Mouse (Mus musculus) forebrain, embryonic 11.5 days (tissue): Measurements from ENCODE around the gene Setd1b. TPM values are rescaled to one million over a fixed set of nuclear protein-coding genes. Genes with fewer than 3 reads are reported as not detected.

Source experiments
- ATAC-seq: fragments of 200-750 bp; cut with Nextera tagmentation; replicated peaks from 2 replicates; pipeline ENCODE4 v1.8.0; 2017; ENCODE audit warnings: moderate TSS enrichment; ENCODE audit not compliant: low FRiP score
- DNase-seq: peaks from one replicate; pipeline ENCODE4 v3.0.0-alpha.2; 2017; ENCODE audit warnings: low spot score
- H3K27ac ChIP-seq: fragments of 300-500 bp; sonication (generic); 2 replicates; pipeline ENCODE4 v1.5.1; 2014; ENCODE audit warnings: low read depth, low read length
- H3K27me3 ChIP-seq: fragments of 300-500 bp; sonication (generic); 2 replicates; pipeline ENCODE4 v1.6.1; 2014; ENCODE audit warnings: mild to moderate bottlenecking, low read length, mixed read lengths; ENCODE audit not compliant: control insufficient read depth, insufficient read depth
- H3K36me3 ChIP-seq: fragments of 300-500 bp; sonication (generic); 2 replicates; pipeline ENCODE4 v1.6.1; 2014; ENCODE audit warnings: mild to moderate bottlenecking, low read length, moderate library complexity, mixed read lengths; ENCODE audit not compliant: control insufficient read depth, insufficient read depth
- H3K4me1 ChIP-seq: fragments of 300-500 bp; sonication (generic); replicated peaks from 2 replicates; pipeline ENCODE4 v1.6.1; 2014; ENCODE audit warnings: low read length, mixed read lengths; ENCODE audit not compliant: control insufficient read depth, insufficient read depth
- H3K4me2 ChIP-seq: fragments of 300-500 bp; sonication (generic); 2 replicates; pipeline ENCODE4 v1.6.1; 2014; ENCODE audit warnings: low read depth, mild to moderate bottlenecking, low read length, moderate library complexity, mixed read lengths; ENCODE audit not compliant: severe bottlenecking
- H3K4me3 ChIP-seq: fragments of 300-500 bp; sonication (generic); 2 replicates; pipeline ENCODE4 v1.5.1; 2014; ENCODE audit warnings: low read depth, low read length
- H3K9ac ChIP-seq: fragments of 300-500 bp; sonication (generic); 2 replicates; pipeline ENCODE4 v1.6.1; 2014; ENCODE audit warnings: low read length
- H3K9me3 ChIP-seq: fragments of 300-500 bp; sonication (generic); 2 replicates; pipeline ENCODE4 v1.6.1; 2016; ENCODE audit warnings: low read length, mixed read lengths; ENCODE audit not compliant: control insufficient read depth
- WGBS: fragments of 180-500 bp; shearing (Covaris S2); extraction: QIAGEN DNeasy Blood & Tissue Kit; methylation state at CpG from one replicate; pipeline ENCODE4 v1.1.7; 2014; 5-methylcytosine and 5-hydroxymethylcytosine counted together
- polyA plus RNA-seq: library from polyadenylated mRNA; unstranded; fragments of >200 nt; fragmentation: Nextera tagmentation; extraction: Ambion mirVana; gene quantifications from 2 replicates; pipeline ENCODE4 v1.2.1, GENCODE M21; 2014

Gene Setd1b
- polyA plus RNA-seq, 1 experiment from 2014 or later: 13.9 TPM

- DNase-seq: no peak
- Histone ChIP-seq H3K9ac (no peak overlapping the region), H3K27me3 (no peaks in the 10 kb centered on the region), H3K4me1 (no peaks in the 10 kb centered on the region), H3K9me3 (no peaks in the 10 kb centered on the region; the same call in 1 of the 2 replicates), H3K4me3 (no peak overlapping the region), H3K4me2 (no peak overlapping the region), H3K27ac (no peak overlapping the region), H3K36me3 (no peaks in the 10 kb centered on the region)
- 70% methylated on average over 7 of the region's 7 CpGs for WGBS
- ATAC-seq: no peak
Measured at GRCm38 (mm10) chr5:123120624-123121215, 21.3 kb upstream of the Setd1b start.

GRCm38 (mm10) chr5:123122181-123122580 lies 19.8 kb upstream of the Setd1b start:
- Histone ChIP-seq H3K9ac (no peak overlapping the region), H3K4me2 (no peak overlapping the region), H3K4me3 (no peak overlapping the region), H3K9me3 (no peaks in the 10 kb centered on the region; the same call in 1 of the 2 replicates), H3K4me1 (no peaks in the 10 kb centered on the region), H3K27me3 (no peaks in the 10 kb centered on the region), H3K36me3 (no peaks in the 10 kb centered on the region), H3K27ac (no peak overlapping the region)
- DNase-seq (no peak), ATAC-seq (no peak)
- WGBS: 84% methylated on average over 4 of the region's 4 CpGs

GRCm38 (mm10) chr5:123125105-123125504 lies 16.9 kb upstream of the Setd1b start:
- Histone ChIP-seq H3K4me3 (no peak overlapping the region), H3K9me3 (no peaks in the 10 kb centered on the region; the same call in 1 of the 2 replicates), H3K4me2 (no peak overlapping the region), H3K36me3 (no peaks in the 10 kb centered on the region), H3K9ac (no peak overlapping the region), H3K27ac (no peak overlapping the region), H3K4me1 (no peaks in the 10 kb centered on the region), H3K27me3 (no peaks in the 10 kb centered on the region)
- DNase-seq (no peak), ATAC-seq (no peak)
- 86% methylated on average over 6 of the region's 6 CpGs for WGBS

- no peak overlapping the region for H3K4me2 ChIP-seq
- H3K27ac ChIP-seq: no peak overlapping the region
- ATAC-seq: no peak
- no peak for DNase-seq
- no peaks in the 10 kb centered on the region for H3K4me1 ChIP-seq
- H3K9me3 ChIP-seq: no peaks in the 10 kb centered on the region; the same call in 1 of the 2 replicates
- no peak overlapping the region for H3K4me3 ChIP-seq
- H3K27me3 ChIP-seq: no peaks in the 10 kb centered on the region
- no peaks in the 10 kb centered on the region for H3K36me3 ChIP-seq
- WGBS: 88% methylated on average over 18 of the region's 18 CpGs
- no peak overlapping the region for H3K9ac ChIP-seq
Measured at GRCm38 (mm10) chr5:123125638-123126406, 16.2 kb upstream of the Setd1b start.

GRCm38 (mm10) chr5:123127031-123127430 lies 15.0 kb upstream of the Setd1b start:
- Histone ChIP-seq H3K4me1 (peaks cover 3% of the 10 kb centered on the region), H3K4me3 (no peak overlapping the region), H3K36me3 (no peaks in the 10 kb centered on the region)

GRCm38 (mm10) chr5:123128426-123129169 lies 13.4 kb upstream of the Setd1b start:
- no peak overlapping the region for H3K27ac ChIP-seq
- ATAC-seq (no peak), DNase-seq (no peak)
- no peak overlapping the region for H3K4me2 ChIP-seq
- WGBS: 61% methylated on average over 10 of the region's 10 CpGs
- H3K9ac ChIP-seq: no peak overlapping the region
- H3K36me3 ChIP-seq: no peaks in the 10 kb centered on the region
- no peak overlapping the region for H3K4me3 ChIP-seq
- peaks cover 13% of the 10 kb centered on the region for H3K4me1 ChIP-seq
- no peaks in the 10 kb centered on the region for H3K9me3 ChIP-seq
- H3K27me3 ChIP-seq: no peaks in the 10 kb centered on the region

More at GRCm38 (mm10) chr5:123127031-123127430, 15.0 kb upstream of the Setd1b start:
- Histone ChIP-seq H3K9me3 (no peaks in the 10 kb centered on the region; the same call in 1 of the 2 replicates), H3K9ac (no peak overlapping the region), H3K27me3 (no peaks in the 10 kb centered on the region), H3K27ac (no peak overlapping the region), H3K4me2 (no peak overlapping the region)
- ATAC-seq (no peak), DNase-seq (no peak)
- WGBS: 83% methylated on average over 6 of the region's 6 CpGs

GRCm38 (mm10) chr5:123129170-123129757 lies 12.7 kb upstream of the Setd1b start:
- ATAC-seq (no peak), DNase-seq (no peak)
- Histone ChIP-seq H3K27me3 (no peaks in the 10 kb centered on the region), H3K4me3 (no peak overlapping the region), H3K9me3 (no peaks in the 10 kb centered on the region), H3K27ac (no peak overlapping the region), H3K9ac (no peak overlapping the region), H3K4me1 (peaks cover 20% of the 10 kb centered on the region), H3K4me2 (no peak overlapping the region), H3K36me3 (no peaks in the 10 kb centered on the region)
- 90% methylated on average over 10 of the region's 10 CpGs for WGBS

- Histone ChIP-seq H3K4me3 (no peak overlapping the region), H3K4me2 (no peak overlapping the region), H3K27me3 (no peaks in the 10 kb centered on the region), H3K4me1 (peaks cover 29% of the 10 kb centered on the region), H3K9ac (no peak overlapping the region), H3K27ac (no peak overlapping the region), H3K36me3 (no peaks in the 10 kb centered on the region), H3K9me3 (no peaks in the 10 kb centered on the region)
- DNase-seq: no peak
- ATAC-seq: no peak
- 94% methylated on average over 9 of the region's 9 CpGs for WGBS
Measured at GRCm38 (mm10) chr5:123130030-123130813, 11.8 kb upstream of the Setd1b start.
